Mouse (Mus musculus): ENCODE measurements around the gene Adamts15. TPM values are rescaled to one million over a fixed set of nuclear protein-coding genes. Genes with fewer than 3 reads are reported as not detected.

Gene Adamts15
- total RNA-seq (2023) = 0.15 TPM

DNA sequence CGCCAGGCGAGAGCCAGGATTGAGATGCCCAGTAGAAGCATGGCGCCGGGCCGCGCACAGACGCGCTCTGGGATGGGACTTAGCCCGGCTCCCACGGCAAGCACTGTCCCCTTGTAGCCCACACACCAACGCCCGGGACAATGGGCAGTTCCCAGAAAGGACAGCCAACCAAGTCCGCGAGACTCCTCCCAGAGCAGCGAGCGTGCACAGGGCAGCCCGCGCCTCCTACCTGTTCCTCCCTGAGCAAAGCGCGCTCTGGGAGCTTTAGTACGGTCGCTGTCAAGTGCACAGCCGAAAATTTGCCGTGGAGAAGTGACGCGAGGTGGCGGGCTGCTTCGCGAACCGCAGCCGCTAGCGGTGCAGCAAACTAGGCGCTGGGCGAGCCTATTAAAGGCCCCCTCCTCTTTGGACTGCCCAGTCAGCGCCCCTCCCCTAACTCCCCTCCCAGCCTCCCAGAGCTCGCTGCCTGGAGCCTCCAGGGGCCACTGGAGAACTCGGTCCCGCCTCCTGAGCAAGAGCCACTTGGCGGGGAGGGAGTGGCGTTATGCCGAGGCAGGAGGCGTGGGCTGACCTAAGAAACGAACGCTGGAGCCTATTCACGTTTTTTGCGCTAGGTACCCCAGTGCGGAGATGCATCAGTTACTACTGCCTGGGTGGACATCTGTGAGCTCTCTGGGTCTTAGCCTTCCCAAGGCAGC, at the start of gene Adamts15:
TSS of gene Adamts15 (minus strand) at position 256 of the 698 bp plus-strand sequence.

DNA sequence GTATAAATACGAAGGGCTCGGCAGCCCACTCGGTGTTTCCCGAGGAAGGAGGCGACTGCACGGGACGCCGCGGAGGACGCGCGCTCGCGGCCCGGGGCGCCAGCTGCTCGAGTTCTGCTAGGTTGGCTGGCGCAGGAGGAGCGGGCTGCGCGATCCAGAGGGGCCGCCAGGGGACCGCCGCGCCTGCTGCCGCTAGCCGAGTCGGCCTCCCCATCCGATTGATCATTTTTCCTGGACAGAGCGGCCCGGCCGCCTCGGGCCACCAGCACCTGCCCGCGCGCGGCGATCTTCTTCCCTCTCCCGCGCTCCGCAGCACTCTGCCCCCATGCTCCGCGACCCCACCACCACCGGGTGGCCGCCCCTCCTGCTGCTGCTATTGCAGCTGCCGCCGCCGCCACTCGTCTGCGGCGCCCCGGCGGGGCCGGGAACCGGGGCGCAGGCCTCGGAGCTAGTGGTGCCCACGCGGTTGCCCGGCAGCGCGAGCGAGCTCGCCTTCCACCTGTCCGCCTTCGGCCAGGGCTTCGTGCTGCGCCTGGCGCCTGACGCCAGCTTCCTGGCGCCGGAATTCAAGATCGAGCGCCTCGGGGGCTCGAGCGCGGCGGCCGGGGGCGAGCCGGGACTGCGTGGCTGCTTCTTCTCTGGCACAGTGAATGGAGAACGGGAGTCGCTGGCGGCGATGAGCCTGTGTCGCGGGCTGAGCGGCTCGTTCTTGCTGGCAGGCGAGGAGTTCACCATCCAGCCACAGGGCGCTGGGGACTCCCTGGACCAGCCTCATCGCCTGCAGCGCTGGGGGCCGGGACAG, 20.5 kb upstream of the Adamts15 start, which contains the start of gene Adamts8:
TSS of gene Adamts8 (plus strand) at position 51 of the 802 bp plus-strand sequence.

Other genes starting within 250 kb of the Adamts15 start
- gene Adamts8, start 20.1 kb upstream of the Adamts15 start, total RNA-seq (2023) = not detected
- gene Zbtb44, start 108.2 kb upstream of the Adamts15 start, total RNA-seq (2023) = 54.3 TPM
- gene St14, start 209.4 kb upstream of the Adamts15 start, total RNA-seq (2023) = 0.98 TPM

All from CD4-positive naive resting alpha-beta T cell, adult 57 days (primary cell).